Mouse (Mus musculus) liver, embryonic 12.5 days (tissue): ENCODE measurements around the gene Tmem208. TPM values are rescaled to one million over a fixed set of nuclear protein-coding genes. Genes with fewer than 3 reads are reported as not detected.

ENCODE experiments used
- ATAC-seq: fragments of 200-750 bp; cut with Nextera tagmentation; 2 replicates; pipeline ENCODE4 v1.8.0; 2017; ENCODE audit warnings: moderate number of reproducible peaks, mild to moderate bottlenecking, moderate library complexity
- H3K27ac ChIP-seq: fragments of 300-500 bp; sonication (generic); 2 replicates; pipeline ENCODE4 v1.5.1; 2016; ENCODE audit warnings: mild to moderate bottlenecking
- H3K27me3 ChIP-seq: fragments of 300-500 bp; sonication (generic); replicated peaks from 2 replicates; pipeline ENCODE4 v1.6.1; 2016; ENCODE audit warnings: mild to moderate bottlenecking, moderate library complexity
- H3K36me3 ChIP-seq: fragments of 300-500 bp; sonication (generic); 2 replicates; pipeline ENCODE4 v1.6.1; 2016; ENCODE audit warnings: mild to moderate bottlenecking, moderate library complexity
- H3K4me1 ChIP-seq: fragments of 300-500 bp; sonication (generic); 2 replicates; pipeline ENCODE4 v1.6.1; 2016
- H3K4me2 ChIP-seq: fragments of 300-500 bp; sonication (generic); 2 replicates; pipeline ENCODE4 v1.6.1; 2016; ENCODE audit warnings: mild to moderate bottlenecking, moderate library complexity
- H3K4me3 ChIP-seq: fragments of 300-500 bp; sonication (generic); 2 replicates; pipeline ENCODE4 v1.5.1; 2016; ENCODE audit warnings: mild to moderate bottlenecking, moderate library complexity
- H3K9ac ChIP-seq: fragments of 300-500 bp; sonication (generic); 2 replicates; pipeline ENCODE4 v1.6.1; 2016; ENCODE audit warnings: mild to moderate bottlenecking, moderate library complexity
- H3K9me3 ChIP-seq: fragments of 300-500 bp; sonication (generic); replicated peaks from 2 replicates; pipeline ENCODE4 v1.6.1; 2016; ENCODE audit warnings: mild to moderate bottlenecking, moderate library complexity
- WGBS: fragments of 180-500 bp; shearing (Covaris S2); methylation state at CpG from one replicate; pipeline ENCODE4 v1.1.7; 2016; ENCODE audit not compliant: insufficient replicate concordance; 5-methylcytosine and 5-hydroxymethylcytosine counted together
- polyA plus RNA-seq: library from polyadenylated mRNA; unstranded; fragments of >200 nt; fragmentation: Nextera tagmentation; extraction: Ambion mirVana; gene quantifications from 2 replicates; pipeline ENCODE4 v1.2.1, GENCODE M21; 2016

The Tmem208 gene
- polyA plus RNA-seq, 1 experiment from 2014 or later = 109 TPM

GRCm38 (mm10) chr8:105347428-105348221 is 21.5 kb downstream of the Tmem208 start, which contains the start of gene Fhod1:
TSS of gene Fhod1 (minus strand) at chr8:105347953.
- Histone ChIP-seq H3K9me3 (no peaks in the 10 kb centered on the region), H3K27ac (peak within 1 kb of the TSS; percentile 74), H3K4me1 (peaks cover 62% of the 10 kb centered on the region), H3K9ac (peak within 1 kb of the TSS; percentile 77), H3K4me3 (peak within 1 kb of the TSS; percentile 70), H3K4me2 (peak within 1 kb of the TSS; percentile 98), H3K27me3 (peaks cover 81% of the 10 kb centered on the region), H3K36me3 (no peaks in the 10 kb centered on the region)
- 1% methylated on average over 53 of the region's 53 CpGs for WGBS
- ATAC-seq = peak; percentile 91

GRCm38 (mm10) chr8:105348450-105349095 is 22.4 kb downstream of the Tmem208 start, which contains the start of gene Slc9a5:
TSS of gene Slc9a5 (plus strand) at chr8:105348843.
- H3K9ac ChIP-seq = peak within 1 kb of the TSS; percentile 77
- no peaks in the 10 kb centered on the region for H3K9me3 ChIP-seq
- H3K4me2 ChIP-seq = peak within 1 kb of the TSS; percentile 98
- H3K4me1 ChIP-seq = peaks cover 57% of the 10 kb centered on the region
- H3K27me3 ChIP-seq = peaks cover 89% of the 10 kb centered on the region
- peak within 1 kb of the TSS; percentile 74; the same call in 1 of the 2 replicates for H3K27ac ChIP-seq
- ATAC-seq = no peak
- no peaks in the 10 kb centered on the region for H3K36me3 ChIP-seq
- peak within 1 kb of the TSS; percentile 70 for H3K4me3 ChIP-seq
- WGBS = 1% methylated on average over 34 of the region's 34 CpGs

DNA sequence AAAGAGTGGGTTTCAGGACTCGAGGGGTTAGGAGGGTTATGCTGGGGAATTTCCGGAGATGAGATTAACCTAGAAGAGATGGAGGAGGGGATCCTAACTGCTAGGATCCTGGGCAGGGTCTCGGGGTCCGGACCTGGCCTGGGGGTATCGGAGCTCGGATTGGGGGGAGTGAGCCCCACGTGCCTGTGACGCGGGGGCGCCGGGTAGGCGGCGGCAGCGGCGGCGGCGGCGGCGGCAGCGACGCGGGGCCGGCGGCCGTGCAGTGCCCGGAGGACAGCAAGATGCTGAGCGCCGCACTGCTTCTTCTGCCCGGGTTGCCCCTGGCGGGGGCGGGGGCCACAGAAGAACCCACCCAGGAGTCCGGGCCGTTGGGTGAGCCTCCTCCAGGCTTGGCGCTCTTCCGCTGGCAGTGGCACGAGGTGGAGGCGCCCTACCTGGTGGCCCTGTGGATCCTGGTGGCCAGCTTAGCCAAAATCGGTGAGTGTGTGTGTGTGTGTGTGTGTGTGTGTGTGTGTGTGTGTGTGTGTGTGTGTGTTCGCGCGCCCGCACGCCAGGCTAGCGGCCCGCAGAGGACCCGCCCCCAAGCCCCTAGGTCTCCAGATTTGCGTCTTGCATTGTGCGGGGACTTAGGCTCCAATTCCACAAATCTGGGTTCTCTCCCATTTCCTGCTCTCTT is 23.1 kb downstream of the Tmem208 start:
- WGBS = 3% methylated on average over 40 of the region's 48 CpGs
- Histone ChIP-seq H3K27ac (no peak overlapping the region), H3K4me2 (peak overlapping the region; percentile 98), H3K4me3 (peak overlapping the region; percentile 70), H3K9ac (peak overlapping the region; percentile 54), H3K36me3 (no peaks in the 10 kb centered on the region), H3K4me1 (peaks cover 51% of the 10 kb centered on the region), H3K27me3 (peaks cover 91% of the 10 kb centered on the region), H3K9me3 (no peaks in the 10 kb centered on the region)
- no peak for ATAC-seq

DNA sequence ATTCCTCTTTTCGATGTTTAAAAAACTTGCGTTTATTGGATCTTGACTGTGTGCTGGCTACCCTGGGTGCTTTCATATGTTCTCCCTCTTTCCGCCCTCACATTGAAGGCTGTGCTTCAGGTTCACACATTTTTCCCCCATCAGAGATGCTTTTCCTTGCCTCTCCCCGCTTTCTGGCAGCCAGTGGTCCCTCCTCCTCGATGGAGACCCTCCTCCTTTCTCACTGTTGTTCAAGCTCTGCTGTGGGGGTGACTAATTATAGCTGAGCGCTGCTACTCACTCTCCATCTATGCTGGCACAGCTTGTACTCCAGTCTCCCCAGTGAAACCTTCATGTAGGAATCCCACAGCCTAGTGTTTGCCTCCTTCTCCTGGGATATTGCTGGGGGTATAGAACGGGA is 24.0 kb downstream of the Tmem208 start:
- WGBS = 48% methylated on average over 7 of the region's 7 CpGs
- ATAC-seq = no peak
- Histone ChIP-seq H3K9me3 (no peaks in the 10 kb centered on the region), H3K27me3 (peaks cover 84% of the 10 kb centered on the region), H3K4me1 (peaks cover 44% of the 10 kb centered on the region), H3K27ac (no peak overlapping the region), H3K9ac (no peak overlapping the region), H3K36me3 (no peaks in the 10 kb centered on the region), H3K4me2 (no peak overlapping the region), H3K4me3 (no peak overlapping the region)

DNA sequence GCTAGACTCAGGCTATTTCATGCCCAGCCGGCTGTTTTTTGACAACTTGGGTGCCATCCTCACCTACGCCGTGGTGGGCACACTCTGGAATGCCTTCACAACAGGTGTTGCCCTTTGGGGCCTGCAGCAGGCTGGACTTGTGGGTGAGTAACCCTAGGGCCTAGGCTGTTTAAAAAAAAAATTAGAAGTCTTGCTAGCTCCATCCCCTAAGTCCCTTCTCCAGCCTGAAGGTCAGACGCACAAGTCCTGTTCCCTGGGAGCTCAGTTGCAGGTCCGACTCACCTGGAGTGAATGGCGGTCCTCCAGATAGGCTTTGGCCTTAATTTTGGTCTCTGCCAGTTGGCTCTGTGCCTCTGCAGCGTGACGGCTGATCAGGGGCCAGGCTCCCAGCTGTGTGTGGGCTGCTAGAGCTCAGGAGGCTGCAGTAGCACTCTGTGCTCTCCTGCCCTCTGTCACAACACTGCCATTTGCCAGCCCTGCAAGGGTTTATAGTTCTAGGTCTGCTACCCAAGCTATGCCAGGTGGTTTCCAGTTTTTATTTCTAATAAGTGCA is 27.5 kb downstream of the Tmem208 start:
- no peak overlapping the region for H3K9ac ChIP-seq
- WGBS = 77% methylated on average over 8 of the region's 8 CpGs
- no peaks in the 10 kb centered on the region for H3K36me3 ChIP-seq
- H3K4me2 ChIP-seq = no peak overlapping the region
- peaks cover 16% of the 10 kb centered on the region for H3K4me1 ChIP-seq
- no peak overlapping the region for H3K4me3 ChIP-seq
- H3K9me3 ChIP-seq = no peaks in the 10 kb centered on the region
- peaks cover 65% of the 10 kb centered on the region for H3K27me3 ChIP-seq
- H3K27ac ChIP-seq = no peak overlapping the region
- ATAC-seq = no peak

GRCm38 (mm10) chr8:105354549-105354948 is 28.4 kb downstream of the Tmem208 start:
- 79% methylated on average over 4 of the region's 4 CpGs for WGBS
- Histone ChIP-seq H3K4me1 (peaks cover 9% of the 10 kb centered on the region), H3K4me2 (no peak overlapping the region), H3K9me3 (no peaks in the 10 kb centered on the region), H3K9ac (no peak overlapping the region), H3K27me3 (peaks cover 60% of the 10 kb centered on the region), H3K4me3 (no peak overlapping the region), H3K27ac (no peak overlapping the region), H3K36me3 (no peaks in the 10 kb centered on the region)
- ATAC-seq = no peak

GRCm38 (mm10) chr8:105355179-105356024 is 29.2 kb downstream of the Tmem208 start:
- 0 out of 2 replicates have a peak, but pooled peaks have one; percentile 28 for ATAC-seq
- WGBS = 42% methylated on average over 26 of the region's 26 CpGs
- Histone ChIP-seq H3K4me2 (no peak overlapping the region), H3K4me1 (peaks cover 9% of the 10 kb centered on the region), H3K9ac (no peak overlapping the region), H3K27me3 (peaks cover 52% of the 10 kb centered on the region), H3K27ac (no peak overlapping the region), H3K4me3 (no peak overlapping the region), H3K36me3 (no peaks in the 10 kb centered on the region), H3K9me3 (no peaks in the 10 kb centered on the region)

GRCm38 (mm10) chr8:105356681-105357080 is 30.5 kb downstream of the Tmem208 start:
- peaks cover 39% of the 10 kb centered on the region for H3K27me3 ChIP-seq
- ATAC-seq = no peak
- no peaks in the 10 kb centered on the region for H3K9me3 ChIP-seq
- no peak overlapping the region for H3K4me2 ChIP-seq
- no peak overlapping the region for H3K4me3 ChIP-seq
- H3K27ac ChIP-seq = no peak overlapping the region
- H3K4me1 ChIP-seq = peaks cover 9% of the 10 kb centered on the region
- H3K36me3 ChIP-seq = no peaks in the 10 kb centered on the region
- no peak overlapping the region for H3K9ac ChIP-seq
- WGBS = 80% methylated on average over 14 of the region's 14 CpGs

GRCm38 (mm10) chr8:105359208-105359607 is 33.1 kb downstream of the Tmem208 start:
- no peak for ATAC-seq
- Histone ChIP-seq H3K4me3 (no peak overlapping the region), H3K4me1 (peaks cover 9% of the 10 kb centered on the region), H3K27me3 (peaks cover 25% of the 10 kb centered on the region), H3K9ac (no peak overlapping the region), H3K27ac (no peak overlapping the region), H3K36me3 (no peaks in the 10 kb centered on the region), H3K4me2 (no peak overlapping the region), H3K9me3 (no peaks in the 10 kb centered on the region)
- WGBS = 67% methylated on average over 15 of the region's 15 CpGs

DNA sequence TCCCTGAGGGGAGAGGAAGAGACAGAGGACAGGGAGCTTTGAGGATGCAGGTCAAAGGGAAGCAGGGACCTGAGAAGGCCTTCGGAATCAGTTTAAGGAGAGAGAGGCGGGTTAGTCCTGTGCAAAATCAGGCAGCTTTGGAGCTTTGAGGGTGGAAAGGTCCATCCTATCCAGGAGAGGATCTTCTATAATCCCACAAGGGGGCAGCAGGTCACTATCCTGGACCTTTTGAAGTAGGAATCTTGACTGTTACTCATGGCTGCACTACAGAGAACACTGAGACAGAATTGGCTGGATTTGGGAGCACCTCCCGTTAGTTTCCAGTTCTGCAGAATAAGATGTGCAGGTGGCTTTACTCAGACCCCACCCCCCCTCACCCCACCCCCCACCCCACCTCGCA is 33.5 kb downstream of the Tmem208 start:
- 51% methylated on average over 4 of the region's 4 CpGs for WGBS
- no peak overlapping the region for H3K4me3 ChIP-seq
- H3K9ac ChIP-seq = no peak overlapping the region
- H3K4me2 ChIP-seq = no peak overlapping the region
- H3K9me3 ChIP-seq = no peaks in the 10 kb centered on the region
- no peaks in the 10 kb centered on the region for H3K36me3 ChIP-seq
- H3K27ac ChIP-seq = no peak overlapping the region
- H3K27me3 ChIP-seq = peaks cover 25% of the 10 kb centered on the region
- peaks cover 9% of the 10 kb centered on the region for H3K4me1 ChIP-seq
- no peak for ATAC-seq
